Mouse (Mus musculus): ENCODE measurements at regions not wholly inside any gene's neighbourhood (a gene's known extent, or its start where the extent isn't known, plus 50 kb on each side); places are given as distances from the start of the nearest gene placed in this dataset.

DNA sequence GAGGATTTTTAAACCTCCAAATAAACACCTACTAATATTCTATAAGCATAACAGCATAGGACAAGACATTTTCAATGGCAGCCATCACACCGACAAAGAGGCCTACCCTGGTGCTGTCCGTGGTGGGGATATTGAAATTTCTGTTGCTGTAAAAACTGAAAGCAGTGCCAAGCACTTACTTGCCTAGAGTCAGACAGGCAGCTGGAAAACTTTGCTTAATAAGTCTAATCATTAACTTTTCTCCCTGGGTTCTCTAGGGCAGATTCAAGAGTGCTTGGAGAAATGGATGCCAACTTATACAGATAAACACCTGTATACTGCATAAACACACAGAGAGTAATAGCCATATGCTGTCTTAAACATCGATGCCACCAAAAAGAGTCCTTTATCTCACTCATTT lies 192.3 kb upstream of the Ddx18 start:
- DNase-seq (ENCODE audit: low spot score) (no peak), ATAC-seq (no peak)
- Histone ChIP-seq H3K27ac (ENCODE audit: low read length) (no peak overlapping the region), H3K4me3 (ENCODE audit: low read depth, low read length) (no peak overlapping the region), H3K27me3 (replicated peaks; ENCODE audit: insufficient read depth, low read length) (no peaks in the 10 kb centered on the region), H3K4me2 (replicated peaks; ENCODE audit: low read depth, low read length) (no peak overlapping the region), H3K36me3 (ENCODE audit: insufficient read depth, low read length) (no peaks in the 10 kb centered on the region), H3K9ac (replicated peaks; ENCODE audit: low read depth) (no peak overlapping the region), H3K4me1 (ENCODE audit: insufficient read depth, low read depth, low read length) (no peaks in the 10 kb centered on the region), H3K9me3 (ENCODE audit: low read length) (no peaks in the 10 kb centered on the region)
- TF ChIP-seq CTCF (IDR thresholded peaks at IDR 0.05) (no peak), EP300 (IDR thresholded peaks at IDR 0.05) (no peak)
- 72% methylated on average over 3 of the region's 3 CpGs for WGBS

GRCm38 (mm10) chr1:121745181-121745580 lies 177.4 kb upstream of the Ddx18 start:
- no peak for DNase-seq (ENCODE audit: low spot score)
- no peaks in the 10 kb centered on the region for H3K9me3 ChIP-seq (ENCODE audit: low read length)
- no peaks in the 10 kb centered on the region for H3K4me1 ChIP-seq (ENCODE audit: insufficient read depth, low read depth, low read length)
- H3K36me3 ChIP-seq (ENCODE audit: insufficient read depth, low read length): no peaks in the 10 kb centered on the region
- no peaks in the 10 kb centered on the region for H3K27me3 ChIP-seq (replicated peaks; ENCODE audit: insufficient read depth, low read length)
- 74% methylated on average over 1 of the region's 1 CpGs for WGBS
- TF ChIP-seq CTCF (IDR thresholded peaks at IDR 0.05) (no peak), EP300 (IDR thresholded peaks at IDR 0.05) (no peak)
- no peak overlapping the region for H3K27ac ChIP-seq (ENCODE audit: low read length)
- ATAC-seq: no peak
- H3K4me2 ChIP-seq (replicated peaks; ENCODE audit: low read depth, low read length): no peak overlapping the region
- no peak overlapping the region for H3K9ac ChIP-seq (replicated peaks; ENCODE audit: low read depth)
- no peak overlapping the region for H3K4me3 ChIP-seq (ENCODE audit: low read depth, low read length)

DNA sequence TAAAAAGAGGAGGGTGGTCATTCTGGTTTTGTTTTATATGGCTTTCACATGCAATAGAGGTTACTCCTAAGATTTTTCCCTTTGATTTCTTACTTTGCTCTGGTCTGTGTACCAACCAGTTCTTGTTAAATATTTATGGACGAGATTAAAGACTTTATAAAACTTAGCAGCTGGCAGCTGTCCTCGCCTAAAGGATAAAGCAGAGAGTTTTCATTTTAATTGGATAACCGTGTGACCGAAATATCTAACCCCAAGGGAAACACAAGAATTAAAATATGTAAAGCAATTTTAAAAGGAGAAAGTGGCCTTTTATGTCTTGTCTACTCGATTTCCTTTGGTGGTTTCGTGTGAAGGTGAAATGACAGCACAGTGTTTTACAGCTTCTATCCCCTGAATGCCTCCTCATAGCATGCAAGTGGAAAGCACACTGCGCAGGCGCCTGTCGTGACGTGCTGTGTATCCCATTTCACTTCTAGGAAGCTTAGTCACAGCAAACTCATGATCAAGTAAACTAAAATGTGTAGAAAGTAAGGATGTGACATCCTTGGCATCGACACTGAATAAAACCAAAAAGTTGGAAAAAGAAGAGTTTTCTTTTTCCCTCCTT lies 167.4 kb upstream of the Ddx18 start:
- Histone ChIP-seq H3K4me1 (ENCODE audit: insufficient read depth, low read depth, low read length) (no peaks in the 10 kb centered on the region), H3K9me3 (ENCODE audit: low read length) (no peaks in the 10 kb centered on the region), H3K27me3 (replicated peaks; ENCODE audit: insufficient read depth, low read length) (no peaks in the 10 kb centered on the region), H3K36me3 (ENCODE audit: insufficient read depth, low read length) (no peaks in the 10 kb centered on the region), H3K4me3 (ENCODE audit: low read depth, low read length) (no peak overlapping the region), H3K9ac (replicated peaks; ENCODE audit: low read depth) (no peak overlapping the region), H3K4me2 (replicated peaks; ENCODE audit: low read depth, low read length) (no peak overlapping the region), H3K27ac (ENCODE audit: low read length) (no peak overlapping the region)
- TF ChIP-seq EP300 (IDR thresholded peaks at IDR 0.05): no peak
- no peak for TF ChIP-seq CTCF (IDR thresholded peaks at IDR 0.05)
- DNase-seq (ENCODE audit: low spot score): no peak
- ATAC-seq: no peak
- 68% methylated on average over 11 of the region's 11 CpGs for WGBS

GRCm38 (mm10) chr1:121734456-121735112 lies 166.8 kb upstream of the Ddx18 start:
- H3K9ac ChIP-seq (replicated peaks; ENCODE audit: low read depth): no peak overlapping the region
- no peaks in the 10 kb centered on the region for H3K36me3 ChIP-seq (ENCODE audit: insufficient read depth, low read length)
- H3K4me2 ChIP-seq (replicated peaks; ENCODE audit: low read depth, low read length): no peak overlapping the region
- no peak overlapping the region for H3K4me3 ChIP-seq (ENCODE audit: low read depth, low read length)
- no peak overlapping the region for H3K27ac ChIP-seq (ENCODE audit: low read length)
- ATAC-seq (no peak), DNase-seq (ENCODE audit: low spot score) (no peak)
- no peaks in the 10 kb centered on the region for H3K27me3 ChIP-seq (replicated peaks; ENCODE audit: insufficient read depth, low read length)
- TF ChIP-seq EP300 (IDR thresholded peaks at IDR 0.05) (no peak), CTCF (IDR thresholded peaks at IDR 0.05) (no peak)
- H3K4me1 ChIP-seq (ENCODE audit: insufficient read depth, low read depth, low read length): no peaks in the 10 kb centered on the region
- no peaks in the 10 kb centered on the region for H3K9me3 ChIP-seq (ENCODE audit: low read length)
- 59% methylated on average over 3 of the region's 3 CpGs for WGBS

DNA sequence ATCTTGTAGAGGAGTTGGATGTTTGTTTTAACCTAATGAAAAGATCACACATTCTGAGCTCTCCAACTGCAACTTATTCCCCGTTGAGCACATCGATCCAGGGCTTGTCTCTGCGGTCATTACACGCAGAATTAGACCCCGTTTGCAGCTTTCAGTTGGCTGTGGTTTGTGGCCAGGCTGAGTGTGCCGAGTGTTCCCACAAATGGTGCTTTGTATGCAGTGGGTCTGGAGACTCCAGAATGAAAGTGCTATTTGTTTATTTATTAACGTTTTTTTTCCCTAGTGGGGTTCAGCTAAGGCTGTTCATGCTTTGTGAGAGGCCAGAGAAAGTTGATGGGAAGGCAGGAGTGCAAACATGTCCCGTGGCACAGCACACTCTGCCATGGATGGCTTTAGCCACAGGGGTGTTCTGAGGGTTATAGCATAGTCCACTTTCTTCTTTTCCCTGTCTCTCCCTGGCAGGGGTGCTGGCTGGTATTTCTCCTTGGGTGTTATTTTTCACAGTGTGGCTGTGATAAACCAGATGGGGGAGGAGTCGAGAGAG lies 141.6 kb upstream of the Ddx18 start:
- Histone ChIP-seq H3K4me1 (ENCODE audit: insufficient read depth, low read depth, low read length) (no peaks in the 10 kb centered on the region), H3K36me3 (ENCODE audit: insufficient read depth, low read length) (no peaks in the 10 kb centered on the region), H3K4me3 (ENCODE audit: low read depth, low read length) (no peak overlapping the region), H3K9me3 (ENCODE audit: low read length) (no peaks in the 10 kb centered on the region), H3K4me2 (replicated peaks; ENCODE audit: low read depth, low read length) (no peak overlapping the region), H3K9ac (replicated peaks; ENCODE audit: low read depth) (no peak overlapping the region), H3K27me3 (replicated peaks; ENCODE audit: insufficient read depth, low read length) (no peaks in the 10 kb centered on the region), H3K27ac (ENCODE audit: low read length) (no peak overlapping the region)
- no peak for ATAC-seq
- no peak for DNase-seq (ENCODE audit: low spot score)
- no peak for TF ChIP-seq EP300 (IDR thresholded peaks at IDR 0.05)
- no peak for TF ChIP-seq CTCF (IDR thresholded peaks at IDR 0.05)
- 75% methylated on average over 9 of the region's 9 CpGs for WGBS

- H3K4me3 ChIP-seq (ENCODE audit: low read depth, low read length): no peak overlapping the region
- WGBS: 64% methylated on average over 10 of the region's 10 CpGs
Observed at GRCm38 (mm10) chr1:121708301-121708700, 140.5 kb upstream of the Ddx18 start.

More at GRCm38 (mm10) chr1:121708301-121708700, 140.5 kb upstream of the Ddx18 start:
- H3K36me3 ChIP-seq (ENCODE audit: insufficient read depth, low read length): no peaks in the 10 kb centered on the region
- no peaks in the 10 kb centered on the region for H3K9me3 ChIP-seq (ENCODE audit: low read length)
- H3K4me1 ChIP-seq (ENCODE audit: insufficient read depth, low read depth, low read length): no peaks in the 10 kb centered on the region
- no peak overlapping the region for H3K9ac ChIP-seq (replicated peaks; ENCODE audit: low read depth)
- no peaks in the 10 kb centered on the region for H3K27me3 ChIP-seq (replicated peaks; ENCODE audit: insufficient read depth, low read length)
- DNase-seq (ENCODE audit: low spot score) (no peak), ATAC-seq (no peak)
- TF ChIP-seq CTCF (IDR thresholded peaks at IDR 0.05) (no peak), EP300 (IDR thresholded peaks at IDR 0.05) (no peak)
- no peak overlapping the region for H3K4me2 ChIP-seq (replicated peaks; ENCODE audit: low read depth, low read length)
- no peak overlapping the region for H3K27ac ChIP-seq (ENCODE audit: low read length)

Data from lung, postnatal 0 days (tissue).